Mouse (Mus musculus) colon, adult 2 months (tissue): ENCODE data around the gene Syngr2. TPM values are rescaled to one million over a fixed set of nuclear protein-coding genes. Genes with fewer than 3 reads are reported as not detected.

Experiments
- polyA plus RNA-seq: library from polyadenylated mRNA; depleted of rRNA; stranded (reverse); fragments of >200 nt; gene quantifications from 2 replicates; pipeline ENCODE4 v1.2.3, GENCODE M21; 2012; rRNA removed

Syngr2 gene
- 338 and 560 TPM in 2 replicates for polyA plus RNA-seq

GRCm38 (mm10) chr11:117809407-117810311 is at the start of gene Syngr2, which contains the start of gene Gm20708:
Gene Syngr2, plus strand, starts transcription at chr11:117809668.
Gene Gm20708, plus strand, starts transcription at chr11:117809668.

GRCm38 (mm10) chr11:117781993-117782704 is 27.3 kb upstream of the Syngr2 start, which contains the start of the genes Tmc8 and Tmc6:
Gene Tmc8, plus strand, starts transcription at chr11:117782076.
Gene Tmc6, minus strand, starts transcription at chr11:117782198.

GRCm38 (mm10) chr11:117797511-117798159 is 11.8 kb upstream of the Syngr2 start, which contains the start of gene 6030468B19Rik:
Gene 6030468B19Rik, plus strand, starts transcription at chr11:117797660.

GRCm38 (mm10) chr11:117825333-117826101 is 16.0 kb downstream of the Syngr2 start, which contains the start of the genes Afmid and Tk1:
Gene Afmid, plus strand, starts transcription at chr11:117825924.
Gene Tk1, minus strand, starts transcription at chr11:117826092.

GRCm38 (mm10) chr11:117848985-117849671 is 39.7 kb downstream of the Syngr2 start, which contains the start of gene Birc5:
Gene Birc5, plus strand, starts transcription at chr11:117849251.

GRCm38 (mm10) chr11:117860601-117861000 is 51.1 kb downstream of the Syngr2 start, which contains the start of gene Tmem235:
Gene Tmem235, plus strand, starts transcription at chr11:117860752.

Other genes starting within 250 kb of the Syngr2 start
- 16.9 and 17.6 TPM in 2 replicates for gene Tnrc6c, start 155.4 kb upstream of the Syngr2 start, polyA plus RNA-seq
- 28.6 and 35.7 TPM in 2 replicates for gene Tmc8, start 27.6 kb upstream of the Syngr2 start, polyA plus RNA-seq
- 103 and 111 TPM in 2 replicates for gene Tmc6, start 27.5 kb upstream of the Syngr2 start, polyA plus RNA-seq
- 0.28 and 0.38 TPM in 2 replicates for gene 6030468B19Rik, start 12.0 kb upstream of the Syngr2 start, polyA plus RNA-seq
- 0.12 TPM in 1 of 2 replicates, not detected in the other for gene Gm20708, start within 50 bp of the Syngr2 start, polyA plus RNA-seq
- 12.5 and 14.7 TPM in 2 replicates for gene Afmid, start 16.3 kb downstream of the Syngr2 start, polyA plus RNA-seq
- 42.2 and 49.5 TPM in 2 replicates for gene Tk1, start 16.4 kb downstream of the Syngr2 start, polyA plus RNA-seq
- gene Birc5, start 39.6 kb downstream of the Syngr2 start, polyA plus RNA-seq: 9.9 and 12.5 TPM in 2 replicates
- gene Tmem235, start 51.1 kb downstream of the Syngr2 start, polyA plus RNA-seq: 0.07 TPM in 1 of 2 replicates, not detected in the other
- gene Tha1, start 63.8 kb downstream of the Syngr2 start, polyA plus RNA-seq: 31.2 and 33.4 TPM in 2 replicates
- gene Socs3, start 160.4 kb downstream of the Syngr2 start, polyA plus RNA-seq: 18.9 and 26.0 TPM in 2 replicates
- 54.5 and 66.6 TPM in 2 replicates for gene Pgs1, start 176.6 kb downstream of the Syngr2 start, polyA plus RNA-seq